Mouse (Mus musculus): ENCODE measurements at regions not wholly inside any gene's neighbourhood (a gene's known extent, or its start where the extent isn't known, plus 50 kb on each side); places are given as distances from the start of the nearest gene placed in this dataset.
A peak's percentile ranks its signal among the peaks of the same experiment; 100 is the strongest.

- DNase-seq, result peak; percentile 36
These were observed 167.6 kb upstream of the Dpt start for GRCm38 (mm10) chr1:164628840-164629239.

GRCm38 (mm10) chr1:164622946-164623345, 164.8 kb upstream of the Atp1b1 start:
- DNase-seq, result no peak

GRCm38 (mm10) chr1:164622417-164622816, 164.3 kb upstream of the Atp1b1 start:
- no peak for DNase-seq

GRCm38 (mm10) chr1:164620129-164620528, 162.0 kb upstream of the Atp1b1 start:
- DNase-seq, result no peak

GRCm38 (mm10) chr1:164617871-164618270, 159.7 kb upstream of the Atp1b1 start:
- DNase-seq, result no peak

GRCm38 (mm10) chr1:164607061-164607460, 148.9 kb upstream of the Atp1b1 start:
- DNase-seq, result no peak

GRCm38 (mm10) chr1:164606141-164606754, 148.1 kb upstream of the Atp1b1 start:
- DNase-seq, result no peak

GRCm38 (mm10) chr1:164603433-164603832, 145.3 kb upstream of the Atp1b1 start:
- no peak for DNase-seq

- no peak for DNase-seq
These were observed 144.4 kb upstream of the Atp1b1 start for GRCm38 (mm10) chr1:164602568-164602967.

GRCm38 (mm10) chr1:164590205-164590613, 132.1 kb upstream of the Atp1b1 start:
- DNase-seq, result no peak

GRCm38 (mm10) chr1:164586066-164586989, 128.2 kb upstream of the Atp1b1 start:
- no peak for DNase-seq

- DNase-seq, result no peak
These were observed 118.8 kb upstream of the Atp1b1 start for GRCm38 (mm10) chr1:164576856-164577489.

- DNase-seq, result no peak
These were observed 115.5 kb upstream of the Atp1b1 start for GRCm38 (mm10) chr1:164573639-164574038.

- DNase-seq, result no peak
These were observed 114.0 kb upstream of the Atp1b1 start for GRCm38 (mm10) chr1:164572183-164572582.

GRCm38 (mm10) chr1:164571496-164572078, 113.4 kb upstream of the Atp1b1 start:
- no peak for DNase-seq

- DNase-seq, result no peak
These were observed 106.7 kb upstream of the Atp1b1 start for GRCm38 (mm10) chr1:164564847-164565246.

- DNase-seq, result no peak
These were observed 101.5 kb upstream of the Atp1b1 start for GRCm38 (mm10) chr1:164559546-164560228.

- no peak for DNase-seq
These were observed 94.5 kb upstream of the Atp1b1 start for GRCm38 (mm10) chr1:164552658-164553057.

- no peak for DNase-seq
These were observed 92.9 kb upstream of the Atp1b1 start for GRCm38 (mm10) chr1:164551019-164551418.

- DNase-seq, result no peak
These were observed 92.4 kb upstream of the Atp1b1 start for GRCm38 (mm10) chr1:164550596-164550995.

GRCm38 (mm10) chr1:164548071-164548470, 89.9 kb upstream of the Atp1b1 start:
- no peak for DNase-seq

GRCm38 (mm10) chr1:164545843-164546242, 87.7 kb upstream of the Atp1b1 start:
- no peak for DNase-seq
